Mouse (Mus musculus) lung, adult 18-20 months (tissue): ENCODE measurements around the gene Mapkbp1.

Experiments used
- DNase-seq, 2 experiments: peaks; one replicate each; pipeline ENCODE4 v3.0.0; 2022; ENCODE audit warnings: mixed read lengths in 2 of 2

The Mapkbp1 gene

DNA sequence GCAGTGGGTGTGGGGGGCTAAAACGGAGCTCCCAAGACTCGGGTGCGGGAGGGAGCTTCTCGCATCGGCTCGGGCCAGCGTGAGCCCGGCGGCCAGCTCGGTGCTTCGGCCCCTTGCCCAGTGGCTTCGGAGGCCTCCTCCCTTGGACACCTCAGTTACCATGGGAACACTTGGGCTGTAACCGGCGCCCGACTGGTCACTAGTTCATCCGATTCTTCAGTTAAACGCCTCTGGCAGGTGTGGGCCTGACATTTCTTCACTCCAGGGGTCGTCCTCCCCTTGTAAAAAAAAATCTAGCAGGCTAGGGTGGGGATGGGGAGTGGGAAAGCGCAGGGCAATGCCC, at the start of gene Mapkbp1:
Mapkbp1 (plus strand) TSS at position 163 of the 343 bp plus-strand sequence.
- no peak for DNase-seq

DNA sequence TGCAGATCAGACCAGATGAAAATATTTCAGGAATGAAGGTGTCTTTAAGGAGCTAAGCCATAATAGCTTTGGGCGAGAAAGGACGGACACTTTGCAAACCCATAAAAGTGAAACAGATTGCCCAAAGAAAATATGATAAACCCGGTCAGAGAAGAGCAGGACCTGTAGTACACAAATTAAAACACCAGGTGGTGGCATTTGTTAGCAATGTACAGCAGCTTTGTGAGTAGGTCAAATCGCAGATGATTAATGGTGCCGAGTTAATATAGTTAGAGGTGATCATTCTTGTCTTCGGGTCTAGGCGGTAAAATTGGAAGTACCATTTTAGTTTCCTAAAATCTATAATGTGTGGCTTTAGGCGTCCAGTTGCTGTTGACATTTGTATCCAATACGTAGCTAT, 1.9 kb upstream of the Mapkbp1 start:
- DNase-seq = peak in 1 of 2 experiments; percentile 58

DNA sequence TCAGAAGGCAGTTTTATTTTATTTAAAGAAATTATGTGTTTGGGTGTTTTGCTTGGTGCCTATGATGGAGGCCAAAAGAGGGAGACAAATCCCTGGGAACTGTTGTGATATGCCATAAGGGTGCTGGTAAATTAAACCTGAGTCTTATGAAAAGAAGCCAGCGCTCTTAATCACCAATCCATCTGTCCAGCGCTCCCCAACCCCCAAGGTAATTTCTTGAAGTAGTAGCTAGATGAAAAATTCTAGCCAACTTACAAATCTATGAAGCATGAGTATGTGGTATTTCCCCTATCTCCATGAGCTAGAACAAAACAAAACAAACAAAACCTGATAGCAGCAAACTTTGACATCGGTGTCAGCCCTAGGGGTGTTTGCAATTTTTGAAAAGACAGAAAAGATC, 1.2 kb upstream of the Mapkbp1 start:
- no peak for DNase-seq

DNA sequence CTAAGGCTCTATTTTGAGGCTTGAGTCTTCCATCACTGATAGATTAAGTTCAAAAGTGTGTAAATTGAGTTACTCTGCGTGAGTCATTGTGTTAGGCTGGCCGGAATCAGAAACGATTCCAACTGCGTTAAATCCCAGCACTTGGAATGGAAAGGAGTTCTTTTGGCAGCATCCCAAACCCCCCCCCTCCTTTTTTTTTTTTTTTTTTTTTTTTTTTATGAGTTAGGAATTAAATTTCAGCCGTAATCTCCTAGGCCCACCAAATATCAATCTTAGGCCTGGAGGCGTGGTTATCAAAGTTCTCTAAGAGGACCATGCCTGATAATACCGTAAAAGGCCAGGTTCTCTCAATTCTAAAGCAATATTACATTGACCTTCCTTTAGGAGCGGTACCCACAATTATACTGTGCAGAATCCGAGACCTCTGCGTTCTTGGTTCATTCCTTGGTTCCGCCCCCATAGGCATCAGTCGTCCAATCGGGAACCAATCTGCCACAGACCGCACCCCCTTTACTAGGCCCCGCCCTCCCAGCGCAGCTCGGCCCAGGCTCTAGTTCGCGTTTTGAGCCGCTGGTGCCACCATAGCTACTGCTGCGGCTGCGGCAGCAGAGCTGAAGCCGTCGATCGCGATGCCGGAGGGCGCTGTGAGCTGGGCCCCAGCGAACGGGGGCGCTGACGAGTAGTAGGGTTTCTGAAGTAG, 512 bp upstream of the Mapkbp1 start:
- DNase-seq = peak; percentile 97 to 98

DNA sequence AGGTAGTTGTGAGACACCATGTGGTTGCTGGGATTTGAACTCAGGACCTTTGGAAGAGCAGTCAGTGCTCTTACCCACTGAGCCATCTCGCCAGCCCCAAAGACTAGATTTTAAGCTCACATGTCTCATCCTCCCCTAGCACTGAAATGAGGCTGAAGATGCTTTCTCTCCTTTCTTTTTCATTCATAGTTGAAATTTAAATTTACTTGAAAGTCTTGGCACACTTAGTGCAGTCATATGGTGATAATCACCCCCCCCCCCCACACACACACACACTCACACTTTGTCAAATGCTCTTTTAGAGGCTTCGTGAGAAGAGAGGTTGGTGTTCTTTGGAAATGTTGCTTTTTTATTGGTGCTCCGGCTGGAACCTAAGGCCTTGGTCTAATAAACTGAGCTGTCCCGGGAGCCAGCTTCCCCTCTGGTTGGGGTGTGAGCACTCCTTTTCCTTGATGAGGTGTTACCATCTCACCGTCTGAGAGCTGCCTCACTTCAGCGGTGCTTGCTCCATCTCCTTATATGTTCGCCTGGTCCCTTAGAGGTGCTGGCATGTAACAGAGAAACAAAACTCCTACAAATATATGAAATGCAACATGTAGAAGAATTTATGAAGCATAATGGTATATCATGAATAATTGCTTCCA, 8.0 kb downstream of the Mapkbp1 start:
- no peak for DNase-seq

DNA sequence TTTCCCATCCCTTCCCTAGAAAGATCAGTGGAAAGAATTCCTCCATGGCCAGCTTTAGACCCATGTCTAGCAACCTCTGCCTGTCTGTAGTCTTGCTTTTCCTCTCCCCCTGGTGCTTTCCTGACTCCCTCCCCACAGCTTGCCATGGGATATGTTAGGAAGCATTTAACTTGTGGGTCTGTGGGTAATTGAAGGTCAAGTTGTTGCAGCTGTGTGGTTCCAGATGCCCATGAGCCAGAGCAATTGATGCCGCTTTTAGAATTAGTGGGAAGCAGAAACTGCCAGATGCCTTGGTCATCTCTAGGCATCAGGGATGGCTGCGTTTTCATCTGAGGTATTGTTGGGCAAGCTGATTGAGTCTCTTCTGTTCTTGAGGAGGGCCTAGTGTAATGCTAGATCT, 9.1 kb downstream of the Mapkbp1 start:
- no peak for DNase-seq

DNA sequence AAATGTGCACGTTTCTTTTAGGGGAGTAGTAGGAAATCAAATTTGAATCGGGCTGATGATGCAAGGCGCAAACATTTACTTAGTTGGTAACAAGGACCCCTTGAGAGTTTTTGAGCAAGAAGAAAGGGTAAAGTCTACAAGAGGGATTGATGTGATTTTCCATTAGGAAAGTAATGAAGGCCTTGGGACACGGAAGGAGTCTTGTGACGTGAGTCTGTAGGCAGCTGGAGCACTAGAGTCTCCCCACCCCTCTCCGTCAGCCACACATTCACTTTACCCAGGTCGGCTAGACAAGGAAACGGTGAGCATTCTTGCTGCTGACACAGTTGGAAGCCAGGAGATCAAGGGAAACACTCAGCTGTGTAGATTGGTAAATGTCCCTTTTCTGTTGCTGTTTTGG, 13.4 kb downstream of the Mapkbp1 start:
- peak; percentile 77 to 84 for DNase-seq

DNA sequence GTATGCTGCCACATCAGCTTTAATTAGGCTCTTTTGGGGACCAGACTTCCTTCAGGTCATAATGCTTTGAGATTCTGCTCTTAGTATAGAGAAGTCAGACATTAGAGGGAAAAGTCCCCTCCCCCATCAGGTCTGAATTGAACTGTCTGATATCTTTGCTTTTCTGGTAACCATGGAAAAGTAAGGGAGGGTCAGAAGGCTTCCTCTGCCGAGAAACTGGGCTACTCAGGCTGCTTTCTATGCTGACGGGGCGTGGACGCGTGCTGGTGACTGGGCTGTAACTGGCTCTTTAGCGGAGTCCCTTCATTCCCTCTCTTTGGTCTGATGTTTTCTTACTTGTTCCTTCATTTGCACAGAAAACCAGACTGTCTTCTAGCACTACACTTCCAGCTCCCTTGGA, 13.9 kb downstream of the Mapkbp1 start:
- peak in 1 of 2 experiments; percentile 18 for DNase-seq

DNA sequence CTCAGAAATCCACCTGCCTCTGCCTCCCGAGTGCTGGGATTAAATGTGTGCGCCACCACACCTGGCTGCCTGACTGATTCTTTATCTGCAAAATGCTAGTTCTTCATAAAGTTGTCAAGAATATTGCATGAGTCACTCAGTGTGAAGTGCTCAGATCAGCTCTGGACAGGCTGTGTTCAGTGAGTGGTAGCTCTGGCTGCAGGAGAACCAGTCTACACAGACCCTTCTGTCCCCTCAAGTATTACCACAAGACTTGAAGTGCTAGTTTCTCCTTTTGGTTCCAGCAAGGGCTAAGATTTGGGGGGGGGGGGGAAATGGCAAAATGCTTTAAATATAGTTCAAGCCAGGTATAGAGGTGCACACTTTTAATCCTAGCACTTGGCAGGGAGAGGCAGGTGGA, 14.9 kb downstream of the Mapkbp1 start:
- DNase-seq = peak in 1 of 2 experiments; percentile 45

DNA sequence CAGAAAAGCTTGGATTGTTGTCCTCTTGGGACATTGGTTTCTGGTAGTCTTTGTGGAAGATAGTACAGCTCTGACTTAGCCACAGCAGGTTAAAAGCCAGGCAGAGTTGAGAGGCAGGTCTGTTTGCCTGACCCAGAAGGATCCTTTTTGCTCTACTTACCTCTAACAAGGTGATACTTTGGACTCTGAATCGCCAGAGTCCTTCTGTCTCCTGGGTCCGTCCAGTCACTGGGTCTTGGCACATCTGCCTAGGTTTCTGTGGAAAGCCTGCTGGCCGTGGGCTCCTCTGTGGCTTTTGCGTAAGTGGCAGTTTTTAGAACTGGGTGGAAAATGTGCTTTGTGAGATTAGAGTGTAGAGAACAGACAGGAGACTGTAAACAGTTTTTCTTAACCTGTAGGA, 16.5 kb downstream of the Mapkbp1 start:
- DNase-seq = no peak

DNA sequence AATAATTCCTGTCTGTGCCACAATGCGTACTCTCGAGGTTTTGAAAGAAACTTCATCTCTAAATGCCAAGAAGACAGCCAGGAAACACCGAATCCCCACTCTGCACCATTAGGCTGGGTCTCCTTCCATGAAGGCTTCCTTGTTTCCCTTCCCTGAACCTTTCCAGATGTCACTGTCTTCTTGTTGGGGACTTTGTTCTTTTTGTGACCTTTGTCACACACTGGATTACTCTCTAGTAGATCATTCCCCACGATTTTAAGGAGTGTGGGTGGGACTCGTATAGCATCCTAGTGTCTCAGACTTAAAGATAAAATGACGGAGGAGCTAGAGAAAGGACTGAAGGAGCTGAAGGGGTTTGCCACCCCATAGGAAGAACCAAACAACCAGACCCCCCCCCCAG, 18.4 kb downstream of the Mapkbp1 start:
- DNase-seq = no peak

DNA sequence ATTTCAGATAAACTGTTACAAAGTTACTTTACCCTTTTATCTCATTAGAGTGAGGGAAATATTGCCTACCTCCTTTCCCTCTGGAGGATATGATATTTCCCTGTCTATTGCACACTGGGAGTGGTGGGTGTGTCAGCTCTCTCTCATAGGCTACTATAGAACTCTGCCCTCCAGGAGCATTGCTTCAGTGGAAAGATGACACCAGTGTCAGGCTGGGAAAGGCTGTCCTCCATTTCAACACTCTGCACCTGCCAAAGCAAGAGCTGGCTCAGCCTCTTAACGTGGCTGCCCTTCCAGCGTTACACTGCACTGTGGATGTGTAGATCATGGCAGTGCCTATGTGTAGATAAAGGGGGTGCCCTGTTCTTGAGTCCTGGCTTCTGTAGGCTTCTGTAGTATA, 19.9 kb downstream of the Mapkbp1 start:
- DNase-seq = no peak

DNA sequence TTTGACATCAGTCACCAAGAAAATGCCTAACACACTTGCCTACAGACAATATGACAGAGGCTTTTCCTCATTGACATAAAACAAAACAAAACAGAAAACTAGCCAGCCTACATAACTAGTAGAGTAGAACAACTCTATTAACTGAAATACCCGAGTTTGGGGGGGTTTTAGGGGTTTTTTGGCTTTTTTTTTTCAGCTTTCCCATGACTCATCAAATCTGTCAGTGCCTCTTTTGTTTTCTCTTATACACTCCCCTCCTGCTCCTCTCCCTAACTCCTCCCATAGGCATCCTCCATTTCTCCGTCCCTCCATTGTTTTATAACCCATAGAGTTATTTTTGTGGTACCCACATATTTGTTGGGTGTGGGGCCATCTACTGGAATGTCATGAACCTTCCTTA, 21.0 kb downstream of the Mapkbp1 start:
- no peak for DNase-seq

DNA sequence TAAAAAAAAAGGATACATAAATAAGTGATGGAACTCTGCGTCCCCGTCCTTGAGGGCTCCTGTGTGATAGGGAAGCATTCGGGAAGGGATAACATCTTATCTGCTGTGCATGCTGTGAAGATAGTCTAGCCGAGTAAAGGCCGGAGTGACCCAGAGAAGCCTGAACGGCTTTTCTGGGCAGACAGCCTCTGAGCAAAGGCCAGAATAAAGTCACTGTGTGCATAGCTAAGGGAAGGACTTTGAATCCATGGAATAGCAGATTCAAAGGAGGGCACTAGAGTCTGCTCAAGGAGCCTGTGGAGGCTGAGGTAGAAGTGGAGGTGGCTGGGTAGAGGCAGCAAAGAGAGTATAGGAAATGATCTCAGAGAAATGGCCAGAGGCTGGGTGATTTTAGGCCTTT, 22.3 kb downstream of the Mapkbp1 start:
- DNase-seq = no peak

DNA sequence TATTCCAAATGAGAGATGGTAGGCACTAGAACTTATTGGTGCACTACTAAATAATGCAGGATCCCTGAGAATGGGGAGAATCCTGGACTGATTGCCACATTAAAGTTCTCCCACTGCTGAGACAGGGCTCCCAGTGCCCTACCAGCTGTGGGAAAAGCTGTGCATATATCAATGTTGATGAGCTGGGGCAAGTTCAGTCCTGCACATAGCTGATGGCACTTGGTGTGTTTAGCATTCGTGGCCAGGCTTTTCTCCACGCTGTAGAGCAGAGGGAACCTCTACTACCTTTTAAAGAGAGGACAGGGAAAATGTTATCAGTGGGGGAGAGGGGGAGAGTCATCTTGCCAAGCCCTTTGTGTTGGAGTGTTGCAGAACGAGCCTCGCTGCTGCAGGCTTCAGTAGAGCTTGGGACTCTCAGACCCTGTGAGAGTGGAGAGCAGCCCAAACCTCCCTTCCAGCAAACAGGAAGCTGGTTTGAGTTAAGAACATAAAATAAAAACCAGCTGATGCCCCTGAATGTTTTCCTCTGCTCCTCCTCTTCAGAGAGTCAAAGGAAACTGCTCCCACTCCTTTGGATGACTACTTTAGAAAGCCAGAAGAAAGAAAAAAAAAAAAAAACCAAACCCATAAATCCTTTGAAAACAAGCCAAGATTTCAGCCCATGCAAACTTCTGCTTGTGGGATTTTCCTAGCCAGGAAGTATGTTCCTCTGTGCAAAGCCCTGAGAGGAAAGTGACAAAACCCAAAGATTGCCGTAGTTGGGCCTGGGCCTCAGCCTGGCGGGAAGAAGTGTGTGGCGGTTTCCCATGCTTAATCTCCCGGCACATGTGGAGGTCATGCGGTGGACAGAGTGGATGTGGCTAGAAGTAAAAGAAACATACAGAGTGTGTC, 23.1 kb downstream of the Mapkbp1 start:
- peak in 1 of 2 experiments; percentile 26 for DNase-seq

DNA sequence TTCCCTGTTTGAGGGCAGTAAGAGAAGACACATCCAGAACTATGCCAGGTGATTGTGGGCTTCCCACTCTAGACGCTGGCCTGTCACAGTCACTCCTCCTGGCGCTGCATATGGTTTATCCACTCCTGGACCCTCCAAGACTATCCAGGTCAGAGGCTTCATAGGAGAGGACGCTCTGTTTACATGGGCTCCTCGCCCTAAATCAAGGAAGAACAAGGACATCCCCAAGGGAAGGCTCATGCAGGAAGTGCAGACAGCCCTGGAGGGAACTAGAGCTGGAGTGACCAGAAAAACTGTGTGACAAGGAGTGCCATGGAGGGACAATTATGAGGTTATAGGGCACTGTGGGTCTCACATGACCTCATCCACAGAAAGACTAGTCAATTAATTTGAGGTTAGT, 24.9 kb downstream of the Mapkbp1 start:
- no peak for DNase-seq

DNA sequence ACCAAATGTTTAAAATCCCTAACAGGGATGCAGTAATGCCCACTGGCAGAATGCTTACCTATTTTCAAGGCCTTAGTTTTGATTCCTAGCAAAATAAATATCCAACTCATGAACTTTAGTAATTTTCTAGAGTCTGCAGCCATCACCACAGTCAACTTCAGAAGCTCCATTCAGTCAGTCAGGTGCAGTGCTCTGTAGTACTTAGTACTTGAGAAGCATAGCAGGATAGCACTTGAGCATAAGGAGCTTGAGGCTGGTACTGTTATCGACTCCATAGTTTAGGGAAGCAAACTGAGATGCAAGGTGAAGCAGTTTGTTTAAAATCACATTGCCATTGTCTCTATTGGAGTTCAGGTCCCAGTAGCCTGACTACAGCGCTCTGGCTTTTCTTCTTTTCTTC, 27.2 kb downstream of the Mapkbp1 start:
- DNase-seq = no peak

DNA sequence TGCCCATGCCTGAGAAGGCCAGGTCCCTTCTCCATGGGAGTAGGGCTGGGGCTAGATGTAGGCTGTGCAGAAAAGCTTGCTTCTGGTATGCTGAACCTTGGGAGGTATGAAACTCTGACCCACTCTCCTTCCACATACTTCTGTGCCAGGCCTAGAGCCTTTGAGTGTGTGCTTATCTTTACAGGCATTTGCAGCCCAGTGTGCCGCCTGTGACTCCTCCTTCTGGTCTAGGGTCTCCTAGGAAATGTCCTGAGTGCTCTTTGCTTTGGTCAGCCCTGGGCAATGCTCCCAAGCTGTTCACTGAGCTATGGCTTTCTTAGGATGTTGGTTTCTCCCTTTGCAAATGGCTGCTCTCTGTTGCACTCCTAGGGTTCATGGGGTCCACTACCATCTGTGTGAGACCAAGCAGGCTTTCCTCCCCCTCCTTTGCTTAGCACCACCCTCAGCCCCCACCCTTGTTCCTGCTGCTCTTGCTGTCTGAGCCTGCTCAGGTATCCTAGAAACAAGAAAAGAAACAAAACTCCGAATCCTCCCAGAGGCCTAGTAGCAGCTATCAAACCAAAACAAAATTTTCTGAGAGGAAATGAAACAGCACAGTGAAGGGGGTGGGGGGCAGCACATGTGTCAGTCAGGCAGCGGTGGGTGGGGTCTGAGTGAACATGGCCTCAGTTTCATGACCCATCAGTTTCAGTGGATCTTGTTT, 28.5 kb downstream of the Mapkbp1 start:
- DNase-seq = peak; percentile 75 to 82

DNA sequence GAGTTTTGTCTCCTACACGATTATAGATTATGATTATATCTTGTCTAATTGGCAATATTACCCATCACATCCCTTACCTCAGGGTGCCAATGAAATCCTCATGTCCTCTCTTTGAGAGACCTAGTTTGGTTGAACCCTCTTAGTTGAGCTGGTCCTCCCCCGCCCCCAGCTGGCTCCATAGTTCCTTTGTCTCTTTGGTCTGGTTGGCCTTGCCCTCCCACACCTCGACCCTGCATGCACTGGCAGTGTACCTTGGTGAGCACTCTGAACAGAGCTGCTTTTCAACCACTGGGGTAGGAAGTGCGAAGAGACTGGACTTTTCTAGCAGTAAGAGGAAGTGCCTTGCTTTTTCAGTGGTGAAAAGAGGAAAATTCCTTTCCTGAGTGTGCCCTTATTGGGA, 29.5 kb downstream of the Mapkbp1 start:
- DNase-seq = no peak

DNA sequence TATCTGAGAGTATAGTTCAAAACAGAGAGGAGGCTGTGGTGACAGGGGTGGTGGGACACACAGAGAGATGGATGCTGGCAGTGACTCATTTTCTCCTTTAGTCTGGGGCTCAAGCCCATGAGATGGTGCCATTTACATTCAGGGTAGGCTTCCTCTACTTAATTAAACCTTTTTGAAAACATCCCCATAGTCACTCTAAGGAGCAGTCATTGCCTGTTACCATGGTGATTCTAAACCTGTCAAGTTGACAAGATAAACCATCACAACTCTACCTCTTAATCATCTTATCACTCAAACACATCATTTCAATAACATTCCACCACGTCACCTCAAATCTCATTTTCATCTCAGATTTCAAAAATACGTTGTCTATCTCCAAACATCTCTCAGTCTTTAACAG, 31.5 kb downstream of the Mapkbp1 start:
- no peak for DNase-seq

DNA sequence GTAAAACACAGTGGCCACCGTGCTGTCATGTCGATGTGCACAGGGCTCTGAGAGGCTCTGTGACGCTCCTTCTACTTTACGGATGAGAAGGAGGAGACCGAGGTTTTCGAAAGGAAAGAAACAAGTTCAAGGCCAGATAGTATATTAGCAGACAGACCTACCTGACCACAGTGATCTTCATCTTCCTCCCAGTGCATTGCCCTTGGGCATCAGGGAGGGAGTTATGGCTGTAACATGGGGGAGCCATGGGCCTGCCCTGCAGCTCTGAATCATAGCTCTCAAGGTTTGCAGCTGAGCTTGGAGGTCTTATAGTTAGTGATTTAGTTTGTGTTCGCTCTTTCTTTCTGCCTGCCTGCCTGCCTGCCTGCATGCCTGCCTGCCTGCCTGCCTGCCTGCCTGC, 34.2 kb downstream of the Mapkbp1 start:
- DNase-seq = no peak

DNA sequence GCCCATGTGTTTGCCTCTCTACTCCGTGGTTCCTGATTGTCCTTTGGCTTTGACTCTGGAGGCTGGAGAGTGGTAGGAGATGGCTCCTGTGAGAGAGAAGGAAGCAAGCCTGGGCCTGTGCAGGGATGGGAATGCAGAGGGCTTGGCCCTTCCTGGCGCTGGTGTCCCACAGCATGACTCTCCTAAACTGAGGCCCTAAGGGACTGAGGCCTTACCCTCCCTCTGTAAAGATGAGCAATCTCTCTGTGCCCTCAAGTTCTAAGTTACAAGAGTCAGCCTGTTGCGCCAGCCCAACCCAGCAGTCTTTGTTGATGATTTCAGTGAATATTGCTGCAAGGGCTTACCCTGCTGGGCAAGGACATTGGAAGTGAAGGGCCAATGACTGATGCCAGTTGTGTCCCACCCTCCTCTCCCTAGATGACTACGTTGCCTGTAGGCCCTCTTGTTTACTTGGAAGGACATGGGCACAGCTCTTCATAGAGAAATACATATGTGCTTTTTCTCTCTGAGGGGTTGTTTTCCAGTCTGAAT, 35.2 kb downstream of the Mapkbp1 start:
- no peak for DNase-seq

DNA sequence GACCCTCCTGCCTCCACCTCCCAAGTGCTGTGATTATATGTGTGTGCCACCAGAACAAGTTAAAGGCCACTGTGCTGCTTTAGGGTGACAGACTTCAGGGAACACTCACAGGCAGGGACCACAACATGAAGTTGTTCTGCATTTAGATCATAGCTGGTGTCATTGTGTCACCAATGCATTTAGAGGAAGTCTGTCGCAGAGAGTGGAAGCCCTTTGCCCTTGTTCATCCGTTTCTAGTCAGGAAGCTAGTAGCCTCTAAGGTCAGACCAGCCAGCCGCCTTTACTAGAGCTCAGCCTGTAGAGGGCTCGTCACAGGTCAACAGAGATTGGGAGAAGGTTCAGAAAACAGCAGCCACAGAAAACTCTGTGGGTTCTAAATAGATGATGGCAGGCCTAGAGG, 36.2 kb downstream of the Mapkbp1 start:
- DNase-seq = peak; percentile 20 to 33
